Mouse (Mus musculus): Measurements from ENCODE around the gene Pex3. TPM values are rescaled to one million over a fixed set of nuclear protein-coding genes. Genes with fewer than 3 reads are reported as not detected.
A peak's percentile ranks its signal among the peaks of the same experiment; 100 is the strongest.
"Not testable (repeated sequence)": the region's sequence is repeated elsewhere in the genome, so short reads cannot be mapped to it uniquely, and the experiment has no call there.

Pex3 gene
- total RNA-seq, 1 experiment from 2014 or later: 15.2 TPM

- ATAC-seq (ENCODE audit: extremely low read depth, insufficient number of reproducible peaks, low FRiP score, poor library complexity, severe bottlenecking): no peak
Measured at GRCm38 (mm10) chr10:13541721-13542120, 11.2 kb downstream of the Pex3 start.

GRCm38 (mm10) chr10:13539769-13540333 lies 13.1 kb downstream of the Pex3 start:
- ATAC-seq (ENCODE audit: extremely low read depth, insufficient number of reproducible peaks, low FRiP score, poor library complexity, severe bottlenecking): no peak

- no peak for ATAC-seq (ENCODE audit: extremely low read depth, insufficient number of reproducible peaks, low FRiP score, poor library complexity, severe bottlenecking)
Measured at GRCm38 (mm10) chr10:13536706-13537105, 16.2 kb downstream of the Pex3 start.

- no peak for ATAC-seq (ENCODE audit: extremely low read depth, insufficient number of reproducible peaks, low FRiP score, poor library complexity, severe bottlenecking)
Measured at GRCm38 (mm10) chr10:13534751-13535150, 18.2 kb downstream of the Pex3 start.

GRCm38 (mm10) chr10:13528155-13528554 lies 24.8 kb downstream of the Pex3 start:
- no peak for ATAC-seq (ENCODE audit: extremely low read depth, insufficient number of reproducible peaks, low FRiP score, poor library complexity, severe bottlenecking)

- no peak for ATAC-seq (ENCODE audit: extremely low read depth, insufficient number of reproducible peaks, low FRiP score, poor library complexity, severe bottlenecking)
Measured at GRCm38 (mm10) chr10:13521857-13522256, 31.1 kb downstream of the Pex3 start.

GRCm38 (mm10) chr10:13502371-13502770 lies 50.6 kb downstream of the Pex3 start:
- no peak for ATAC-seq (ENCODE audit: extremely low read depth, insufficient number of reproducible peaks, low FRiP score, poor library complexity, severe bottlenecking)

- ATAC-seq (ENCODE audit: extremely low read depth, insufficient number of reproducible peaks, low FRiP score, poor library complexity, severe bottlenecking): not testable (repeated sequence)
Measured at GRCm38 (mm10) chr10:13501533-13501932, 51.4 kb downstream of the Pex3 start.

GRCm38 (mm10) chr10:13500938-13501496 lies 51.9 kb downstream of the Pex3 start:
- peak; percentile 89 for ATAC-seq (ENCODE audit: extremely low read depth, insufficient number of reproducible peaks, low FRiP score, poor library complexity, severe bottlenecking)

- peak; percentile 24; the same call in 1 of the 2 replicates for ATAC-seq (ENCODE audit: extremely low read depth, insufficient number of reproducible peaks, low FRiP score, poor library complexity, severe bottlenecking)
Measured at GRCm38 (mm10) chr10:13500473-13500872, 52.5 kb downstream of the Pex3 start.

- peak; percentile 40; the same call in 1 of the 2 replicates for ATAC-seq (ENCODE audit: extremely low read depth, insufficient number of reproducible peaks, low FRiP score, poor library complexity, severe bottlenecking)
Measured at GRCm38 (mm10) chr10:13499331-13499730, 53.6 kb downstream of the Pex3 start, which contains the start of gene Fuca2. Gene Fuca2, plus strand, starts transcription at chr10:13499540.

GRCm38 (mm10) chr10:13496315-13496714 lies 56.6 kb downstream of the Pex3 start:
- no peak for ATAC-seq (ENCODE audit: extremely low read depth, insufficient number of reproducible peaks, low FRiP score, poor library complexity, severe bottlenecking)

GRCm38 (mm10) chr10:13493978-13494686 lies 58.8 kb downstream of the Pex3 start:
- ATAC-seq (ENCODE audit: extremely low read depth, insufficient number of reproducible peaks, low FRiP score, poor library complexity, severe bottlenecking): no peak

GRCm38 (mm10) chr10:13489671-13490070 lies 63.3 kb downstream of the Pex3 start:
- no peak for ATAC-seq (ENCODE audit: extremely low read depth, insufficient number of reproducible peaks, low FRiP score, poor library complexity, severe bottlenecking)

- ATAC-seq (ENCODE audit: extremely low read depth, insufficient number of reproducible peaks, low FRiP score, poor library complexity, severe bottlenecking): no peak
Measured at GRCm38 (mm10) chr10:13485958-13486357, 67.0 kb downstream of the Pex3 start.

- ATAC-seq (ENCODE audit: extremely low read depth, insufficient number of reproducible peaks, low FRiP score, poor library complexity, severe bottlenecking): no peak
Measured at GRCm38 (mm10) chr10:13479341-13479740, 73.6 kb downstream of the Pex3 start.

- ATAC-seq (ENCODE audit: extremely low read depth, insufficient number of reproducible peaks, low FRiP score, poor library complexity, severe bottlenecking): no peak
Measured at GRCm38 (mm10) chr10:13475121-13475520, 77.8 kb downstream of the Pex3 start.

GRCm38 (mm10) chr10:13474568-13474955 lies 78.4 kb downstream of the Pex3 start:
- ATAC-seq (ENCODE audit: extremely low read depth, insufficient number of reproducible peaks, low FRiP score, poor library complexity, severe bottlenecking): no peak

All from neutrophil, adult 5-6 weeks (primary cell).